ENCODE assay signal across 33 mouse cellular contexts in the genomic region with DNA sequence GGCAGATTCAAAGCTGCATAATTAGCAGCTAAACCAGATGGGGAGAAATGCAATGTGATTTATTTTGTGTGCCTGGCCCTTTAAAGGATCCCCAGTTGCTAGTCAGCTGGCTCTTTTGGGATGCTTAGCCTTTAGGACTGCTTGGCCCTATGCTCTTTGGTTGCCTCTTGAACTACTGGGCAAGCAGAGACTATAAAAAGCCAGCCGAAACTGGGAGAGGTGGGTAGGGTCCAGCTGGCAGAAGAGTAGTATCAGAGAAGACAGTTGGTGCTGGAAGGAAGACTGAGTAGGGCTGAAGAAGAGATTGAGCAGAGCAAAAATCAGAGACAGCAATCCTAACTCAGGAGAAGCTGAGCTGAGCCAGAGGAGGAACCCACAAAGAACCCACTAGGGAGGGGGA. TPM values are rescaled to one million over a fixed set of nuclear protein-coding genes. Genes with fewer than 3 reads are reported as not detected.
DNase-seq lines count a peak whose midpoint lies in the region; ATAC-seq and TF ChIP-seq lines count a peak whose summit lies in the region.
"Had no signal": no experiment of that assay in that cellular context is flagged by ENCODE, and none has a peak within 500 bp of the region (broad histone marks: within the 10 kb centered on the region; RNA-seq: fewer than 3 reads in every experiment).

No protein-coding gene starts in this region.

- no peak overlapping the region for H3K4me3 ChIP-seq in gastrocnemius, adult 2 months
- no peak overlapping the region for H3K4me3 ChIP-seq in liver, adult 2 months (ENCODE audit: insufficient read depth, low read depth, low read length)
- no peak overlapping the region for H3K4me3 ChIP-seq in liver, postnatal 0 days (ENCODE audit: low read depth, low read length)
- no peak overlapping the region for H3K4me3 ChIP-seq in forebrain, postnatal 0 days (ENCODE audit: low read depth, low read length)
- H3K4me3 ChIP-seq: embryonic facial prominence, embryonic 10.5 days; embryonic facial prominence, embryonic 13.5 days; erythroblast, embryonic 14.5 days; forebrain, embryonic 12.5 days; forebrain, embryonic 15.5 days; heart, adult 2 months; heart, embryonic 10.5 days; heart, embryonic 13.5 days; hindbrain, embryonic 12.5 days; intestine, embryonic 15.5 days had no signal

- H3K27ac ChIP-seq in gastrocnemius, adult 2 months: peak overlapping the region; percentile 70
- H3K27ac ChIP-seq in liver, adult 2 months (replicated peaks; ENCODE audit: insufficient read depth, low read depth, low read length): no peak overlapping the region
- no peak overlapping the region for H3K27ac ChIP-seq in liver, postnatal 0 days (ENCODE audit: low read depth)
- no peak overlapping the region for H3K27ac ChIP-seq in forebrain, postnatal 0 days (ENCODE audit: low read depth, low read length)
- H3K27ac ChIP-seq: embryonic facial prominence, embryonic 10.5 days; embryonic facial prominence, embryonic 13.5 days; forebrain, embryonic 12.5 days; forebrain, embryonic 15.5 days; heart, adult 2 months; heart, embryonic 10.5 days; heart, embryonic 13.5 days; hindbrain, embryonic 12.5 days; intestine, embryonic 15.5 days had no signal

- H3K27me3 ChIP-seq in liver, adult 2 months (ENCODE audit: control insufficient read depth, insufficient read depth, low read length): no peaks in the 10 kb centered on the region
- H3K27me3 ChIP-seq in liver, postnatal 0 days (ENCODE audit: insufficient read depth, low read length): 0 out of 2 replicates have a peak, but pooled peaks cover 3% of the 10 kb centered on the region
- H3K27me3 ChIP-seq in forebrain, postnatal 0 days (ENCODE audit: insufficient read depth, low read length): no peaks in the 10 kb centered on the region
- H3K27me3 ChIP-seq: embryonic facial prominence, embryonic 13.5 days; heart, embryonic 13.5 days had no signal

- H3K9ac ChIP-seq in liver, adult 2 months (ENCODE audit: low read depth, low read length): no peak overlapping the region
- no peak overlapping the region for H3K9ac ChIP-seq in liver, postnatal 0 days (replicated peaks)
- H3K9ac ChIP-seq in forebrain, postnatal 0 days: no peak overlapping the region
- H3K9ac ChIP-seq: embryonic facial prominence, embryonic 13.5 days; forebrain, embryonic 12.5 days; forebrain, embryonic 15.5 days; heart, embryonic 13.5 days; hindbrain, embryonic 12.5 days; intestine, embryonic 15.5 days had no signal

- H3K79me2 ChIP-seq in liver, adult 2 months (ENCODE audit: control insufficient read depth, insufficient read depth, low read length): no peaks in the 10 kb centered on the region

- ATAC-seq in liver, postnatal 0 days: no peak
- no peak for ATAC-seq in forebrain, postnatal 0 days
- ATAC-seq: activated CD4-positive, CD25-positive, alpha-beta regulatory T cell, adult 4 months; forebrain, embryonic 15.5 days; hindbrain, embryonic 16.5 days; intestine, embryonic 15.5 days had no signal

- no peaks in the 10 kb centered on the region for H3K36me3 ChIP-seq in liver, adult 2 months (ENCODE audit: control insufficient read depth, insufficient read depth, low read length)
- H3K36me3 ChIP-seq in liver, postnatal 0 days (replicated peaks; ENCODE audit: insufficient read depth, low read length): no peaks in the 10 kb centered on the region
- H3K36me3 ChIP-seq in forebrain, postnatal 0 days (ENCODE audit: insufficient read depth): no peaks in the 10 kb centered on the region
- H3K36me3 ChIP-seq: embryonic facial prominence, embryonic 10.5 days; embryonic facial prominence, embryonic 13.5 days; forebrain, embryonic 12.5 days; forebrain, embryonic 15.5 days; heart, embryonic 10.5 days; heart, embryonic 13.5 days; hindbrain, embryonic 12.5 days; intestine, embryonic 15.5 days had no signal

- H3K4me2 ChIP-seq in liver, postnatal 0 days (ENCODE audit: low read depth, low read length): no peak overlapping the region
- H3K4me2 ChIP-seq in forebrain, postnatal 0 days (ENCODE audit: low read depth): no peak overlapping the region
- H3K4me2 ChIP-seq: embryonic facial prominence, embryonic 13.5 days; forebrain, embryonic 12.5 days; forebrain, embryonic 15.5 days; heart, embryonic 13.5 days; hindbrain, embryonic 12.5 days; intestine, embryonic 15.5 days had no signal

- H3K4me1 ChIP-seq in liver, adult 2 months (ENCODE audit: control insufficient read depth, insufficient read depth, low read length): peaks cover 1% of the 10 kb centered on the region; the same call in 1 of the 2 replicates
- H3K4me1 ChIP-seq in liver, postnatal 0 days (ENCODE audit: insufficient read depth): 0 out of 2 replicates have a peak, but pooled peaks cover 2% of the 10 kb centered on the region
- peaks cover 5% of the 10 kb centered on the region for H3K4me1 ChIP-seq in forebrain, postnatal 0 days (ENCODE audit: insufficient read depth)
- H3K4me1 ChIP-seq: embryonic facial prominence, embryonic 10.5 days; forebrain, embryonic 12.5 days; heart, embryonic 10.5 days had no signal

- intact Hi-C loops in gastrocnemius, adult 2 months (cut with DNase I): no loop called here
- intact Hi-C loops in gastrocnemius, postnatal 14 days (cut with DNase I; ENCODE audit: low total_unique reads): no loop called here

- H3K9me3 ChIP-seq in liver, postnatal 0 days (ENCODE audit: low read length): no peaks in the 10 kb centered on the region
- no peaks in the 10 kb centered on the region for H3K9me3 ChIP-seq in forebrain, postnatal 0 days (ENCODE audit: low read length)
- H3K9me3 ChIP-seq: embryonic facial prominence, embryonic 10.5 days; embryonic facial prominence, embryonic 13.5 days; forebrain, embryonic 12.5 days; forebrain, embryonic 15.5 days; heart, embryonic 10.5 days; heart, embryonic 13.5 days; hindbrain, embryonic 12.5 days; intestine, embryonic 15.5 days had no signal

- no peak for TF ChIP-seq POLR2A in liver, adult 2 months (IDR thresholded peaks at IDR 0.05; ENCODE audit: extremely low read depth, insufficient read depth, low read length)

- 94% methylated on average over 1 of the region's 1 CpGs for WGBS in liver, adult 2 months
- WGBS in liver, postnatal 0 days (ENCODE audit: insufficient replicate concordance): 72% methylated on average over 1 of the region's 1 CpGs
- WGBS in forebrain, postnatal 0 days: 54% methylated on average over 1 of the region's 1 CpGs

- no peak for TF ChIP-seq EP300 in liver, postnatal 0 days (IDR thresholded peaks at IDR 0.05; ENCODE audit: low read depth)

- DNase-seq in adrenal gland, adult 2 months: peak; percentile 17
- DNase-seq in adrenal gland, adult 8-10 months: no peak
- DNase-seq in gastrocnemius, adult 2 months: peak; percentile 68
- no peak for DNase-seq in gastrocnemius, postnatal 14 days
- DNase-seq in liver, adult 2 months (ENCODE audit: extremely low read depth, low read depth, low spot score): peak; percentile 53
- DNase-seq in liver, postnatal 0 days: no peak
- peak; percentile 79 for DNase-seq in skeletal muscle tissue, adult 2 months (ENCODE audit: low read depth, low spot score)
- DNase-seq in forebrain, postnatal 0 days: no peak
- DNase-seq: cerebellum, adult 11-12 months; cerebellum, adult 8-10 months; cerebellum, postnatal 10 days; cerebellum, postnatal 36 days; embryo, embryonic 11 days; heart, adult 2 months; heart, postnatal 14 days; heart, postnatal 4 days; kidney, adult 11 months had no signal

- TF ChIP-seq CTCF in gastrocnemius, adult 2 months (IDR thresholded peaks at IDR 0.05): no peak
- no peak for TF ChIP-seq CTCF in liver, adult 2 months (IDR thresholded peaks at IDR 0.05; ENCODE audit: low read depth, low read length)
- TF ChIP-seq CTCF in liver, postnatal 0 days (IDR thresholded peaks at IDR 0.05; ENCODE audit: low read depth): no peak
- no peak for TF ChIP-seq CTCF in forebrain, postnatal 0 days (IDR thresholded peaks at IDR 0.05; ENCODE audit: low read depth)

RNA-seq across cellular contexts. Expression of gene Slc6a21, which starts 19.3 kb away (rescaled TPM):
- total RNA-seq in adrenal gland, adult 2 months (2021): not detected
- not detected in 2 replicates for polyA plus RNA-seq in adrenal gland, adult 2 months (2012; rRNA removed)
- under 1 TPM in 1 of 4 experiments, not detected in 3; 0.26 TPM for total RNA-seq in adrenal gland, adult 8-10 months (2022)
- total RNA-seq in gastrocnemius, adult 2 months (2021): not detected
- not detected for total RNA-seq in gastrocnemius, postnatal 14 days (2021)
- not detected in 2 replicates for total RNA-seq in liver, adult 2 months (2014; rRNA removed)
- polyA plus RNA-seq in liver, adult 2 months (2012; rRNA removed): 0.12 and 0.18 TPM in 2 replicates
- polyA plus RNA-seq in liver, postnatal 0 days (2015; fragmentation: Nextera tagmentation; extraction: Ambion mirVana): 0.32 and 0.43 TPM in 2 replicates
- not detected in 2 replicates for total RNA-seq in forebrain, postnatal 0 days (2014; rRNA removed)
- polyA plus RNA-seq in forebrain, postnatal 0 days (2015; fragmentation: Nextera tagmentation; extraction: Ambion mirVana): not detected in 2 replicates
- total RNA-seq: adrenal gland, postnatal 4 days; gastrocnemius, adult 8-10 months; granulocyte monocyte progenitor cell, adult 5-6 weeks; heart, adult 2 months; heart, postnatal 14 days; heart, postnatal 4 days had no signal
- polyA plus RNA-seq: activated CD4-positive, CD25-positive, alpha-beta regulatory T cell, adult 4 months; embryonic facial prominence, embryonic 10.5 days; embryonic facial prominence, embryonic 13.5 days; erythroblast, embryonic 14.5 days; forebrain, embryonic 12.5 days; forebrain, embryonic 15.5 days; heart, embryonic 10.5 days; heart, embryonic 13.5 days; heart, embryonic 16.5 days; hindbrain, embryonic 12.5 days; hindbrain, embryonic 16.5 days; intestine, embryonic 15.5 days had no signal

RNA-seq across cellular contexts. Expression of gene Trpm4, which starts 37.0 kb away (rescaled TPM):
- 1 to 10 TPM; 5.2 to 9.4 TPM for total RNA-seq in adrenal gland, adult 2 months (2021)
- 8.8 and 11.2 TPM in 2 replicates for polyA plus RNA-seq in adrenal gland, adult 2 months (2012; rRNA removed)
- 10 to 100 TPM in 2 of 4 experiments, 1 to 10 TPM in 2; 5.8 to 19.1 (median 10.4) TPM for total RNA-seq in adrenal gland, adult 8-10 months (2022)
- 10 to 100 TPM; 33.9 to 34.7 TPM for total RNA-seq in gastrocnemius, adult 2 months (2021)
- total RNA-seq in gastrocnemius, postnatal 14 days (2021): 10 to 100 TPM; 23.5 to 24.5 TPM
- 1.2 TPM in 2 replicates for total RNA-seq in liver, adult 2 months (2014; rRNA removed)
- polyA plus RNA-seq in liver, adult 2 months (2012; rRNA removed): 1.2 and 1.5 TPM in 2 replicates
- 6.9 and 7.0 TPM in 2 replicates for polyA plus RNA-seq in liver, postnatal 0 days (2015; fragmentation: Nextera tagmentation; extraction: Ambion mirVana)
- total RNA-seq in forebrain, postnatal 0 days (2014; rRNA removed): 17.1 and 17.5 TPM in 2 replicates
- polyA plus RNA-seq in forebrain, postnatal 0 days (2015; fragmentation: Nextera tagmentation; extraction: Ambion mirVana): 8.9 and 9.4 TPM in 2 replicates

RNA-seq across cellular contexts. Expression of gene Hrc, which starts 38.5 kb away (rescaled TPM):
- total RNA-seq in adrenal gland, adult 2 months (2021): under 1 TPM in 1 of 2 experiments, not detected in 1; 0.23 TPM
- 0.18 TPM in 1 of 2 replicates, not detected in the other for polyA plus RNA-seq in adrenal gland, adult 2 months (2012; rRNA removed)
- total RNA-seq in adrenal gland, adult 8-10 months (2022): under 1 TPM; 0.09 to 0.31 (median 0.26) TPM
- 1,000 to 10,000 TPM in 1 of 2 experiments, 100 to 1,000 TPM in 1; 818 to 1,018 TPM for total RNA-seq in gastrocnemius, adult 2 months (2021)
- total RNA-seq in gastrocnemius, postnatal 14 days (2021): 100 to 1,000 TPM; 711 to 744 TPM
- total RNA-seq in liver, adult 2 months (2014; rRNA removed): 0.28 TPM in 1 of 2 replicates, not detected in the other
- polyA plus RNA-seq in liver, adult 2 months (2012; rRNA removed): not detected in 2 replicates
- polyA plus RNA-seq in liver, postnatal 0 days (2015; fragmentation: Nextera tagmentation; extraction: Ambion mirVana): 0.05 and 0.31 TPM in 2 replicates
- 0.46 and 0.52 TPM in 2 replicates for total RNA-seq in forebrain, postnatal 0 days (2014; rRNA removed)
- not detected in 2 replicates for polyA plus RNA-seq in forebrain, postnatal 0 days (2015; fragmentation: Nextera tagmentation; extraction: Ambion mirVana)
- total RNA-seq: granulocyte monocyte progenitor cell, adult 5-6 weeks had no signal
- polyA plus RNA-seq: activated CD4-positive, CD25-positive, alpha-beta regulatory T cell, adult 4 months; erythroblast, embryonic 14.5 days had no signal

RNA-seq across cellular contexts. Expression of gene Slc6a16, which starts 55.7 kb away (rescaled TPM):
- not detected for total RNA-seq in adrenal gland, adult 2 months (2021)
- 0.04 TPM in 1 of 2 replicates, not detected in the other for polyA plus RNA-seq in adrenal gland, adult 2 months (2012; rRNA removed)
- under 1 TPM in 1 of 4 experiments, not detected in 3; 0.37 TPM for total RNA-seq in adrenal gland, adult 8-10 months (2022)
- total RNA-seq in gastrocnemius, adult 2 months (2021): not detected
- not detected for total RNA-seq in gastrocnemius, postnatal 14 days (2021)
- total RNA-seq in liver, adult 2 months (2014; rRNA removed): 0.20 and 0.37 TPM in 2 replicates
- polyA plus RNA-seq in liver, adult 2 months (2012; rRNA removed): 0.86 and 1.9 TPM in 2 replicates
- 0.46 and 0.49 TPM in 2 replicates for polyA plus RNA-seq in liver, postnatal 0 days (2015; fragmentation: Nextera tagmentation; extraction: Ambion mirVana)
- 0.24 TPM in 1 of 2 replicates, not detected in the other for total RNA-seq in forebrain, postnatal 0 days (2014; rRNA removed)
- 0.74 and 1.7 TPM in 2 replicates for polyA plus RNA-seq in forebrain, postnatal 0 days (2015; fragmentation: Nextera tagmentation; extraction: Ambion mirVana)
- total RNA-seq: adrenal gland, adult 18-20 months; gastrocnemius, adult 8-10 months; granulocyte monocyte progenitor cell, adult 5-6 weeks; heart, adult 2 months; heart, postnatal 14 days had no signal
- polyA plus RNA-seq: activated CD4-positive, CD25-positive, alpha-beta regulatory T cell, adult 4 months; erythroblast, embryonic 14.5 days; heart, adult 2 months; intestine, embryonic 15.5 days had no signal

RNA-seq across cellular contexts. Expression of gene Cd37, which starts 57.7 kb away (rescaled TPM):
- total RNA-seq in adrenal gland, adult 2 months (2021): 1 to 10 TPM; 2.9 to 5.2 TPM
- 10.9 and 14.3 TPM in 2 replicates for polyA plus RNA-seq in adrenal gland, adult 2 months (2012; rRNA removed)
- 10 to 100 TPM in 1 of 4 experiments, 1 to 10 TPM in 3; 4.9 to 11.2 (median 7.0) TPM for total RNA-seq in adrenal gland, adult 8-10 months (2022)
- total RNA-seq in gastrocnemius, adult 2 months (2021): 1 to 10 TPM in 1 of 2 experiments, under 1 TPM in 1; 0.69 to 1.3 TPM
- total RNA-seq in gastrocnemius, postnatal 14 days (2021): 1 to 10 TPM; 1.4 to 1.5 TPM
- 1.4 and 1.5 TPM in 2 replicates for total RNA-seq in liver, adult 2 months (2014; rRNA removed)
- polyA plus RNA-seq in liver, adult 2 months (2012; rRNA removed): 4.5 and 11.5 TPM in 2 replicates
- polyA plus RNA-seq in liver, postnatal 0 days (2015; fragmentation: Nextera tagmentation; extraction: Ambion mirVana): 29.8 and 31.8 TPM in 2 replicates
- total RNA-seq in forebrain, postnatal 0 days (2014; rRNA removed): 0.46 and 0.62 TPM in 2 replicates
- 2.0 and 2.5 TPM in 2 replicates for polyA plus RNA-seq in forebrain, postnatal 0 days (2015; fragmentation: Nextera tagmentation; extraction: Ambion mirVana)

Comparison
In these comparisons a context has a peak if more than half of its experiments do, and no peak if none do; other contexts are left out.
1. DNase-seq: peak in adrenal gland, adult 2 months (single experiment), gastrocnemius, adult 2 months (single experiment), liver, adult 2 months (single experiment) and skeletal muscle tissue, adult 2 months (single experiment); none in adrenal gland, adult 8-10 months (single experiment), gastrocnemius, postnatal 14 days (single experiment), liver, postnatal 0 days (single experiment) and forebrain, postnatal 0 days (single experiment).
2. RNA of gene Hrc, which starts 38.5 kb away (total RNA-seq): 818 to 1,018 TPM in gastrocnemius, adult 2 months and 711 to 744 TPM in gastrocnemius, postnatal 14 days; 0.46 to 0.52 TPM in forebrain, postnatal 0 days, 0.09 to 0.31 TPM in adrenal gland, adult 8-10 months, 0.28 TPM in liver, adult 2 months and 0.23 TPM in adrenal gland, adult 2 months; every median in the first group is over 100 times any median in the second.